Mouse (Mus musculus): ENCODE data around the gene E030018B13Rik. TPM values are rescaled to one million over a fixed set of nuclear protein-coding genes. Genes with fewer than 3 reads are reported as not detected.

Gene E030018B13Rik
- polyA plus RNA-seq, 1 experiment from 2014 or later: 0.39 TPM

GRCm38 (mm10) chr7:63947514-63948487 lies 31.1 kb downstream of the E030018B13Rik start:
- H3K4me2 ChIP-seq (replicated peaks): no peak overlapping the region
- H3K4me1 ChIP-seq: peaks cover 22% of the 10 kb centered on the region
- no peak overlapping the region for H3K4me3 ChIP-seq
- H3K36me3 ChIP-seq: no peaks in the 10 kb centered on the region
- no peak overlapping the region for H3K9ac ChIP-seq (replicated peaks)
- H3K9me3 ChIP-seq: no peaks in the 10 kb centered on the region
- H3K27me3 ChIP-seq: no peaks in the 10 kb centered on the region
- no peak for ATAC-seq (replicated peaks)
- no peak overlapping the region for H3K27ac ChIP-seq (replicated peaks)
- 59% methylated on average over 11 of the region's 11 CpGs for WGBS

GRCm38 (mm10) chr7:63949176-63949575 lies 32.5 kb downstream of the E030018B13Rik start:
- WGBS: 86% methylated on average over 3 of the region's 3 CpGs
- Histone ChIP-seq H3K4me1 (peaks cover 22% of the 10 kb centered on the region), H3K4me3 (no peak overlapping the region), H3K27ac (replicated peaks) (no peak overlapping the region), H3K27me3 (no peaks in the 10 kb centered on the region), H3K9me3 (no peaks in the 10 kb centered on the region), H3K9ac (replicated peaks) (no peak overlapping the region), H3K4me2 (replicated peaks) (no peak overlapping the region), H3K36me3 (no peaks in the 10 kb centered on the region)
- ATAC-seq (replicated peaks): no peak

GRCm38 (mm10) chr7:63950931-63951607 lies 34.4 kb downstream of the E030018B13Rik start:
- peak; percentile 90 for ATAC-seq (replicated peaks)
- peak overlapping the region; percentile 70 for H3K27ac ChIP-seq (replicated peaks)
- peaks cover 24% of the 10 kb centered on the region for H3K4me1 ChIP-seq
- 54% methylated on average over 10 of the region's 10 CpGs for WGBS
- no peak overlapping the region for H3K4me2 ChIP-seq (replicated peaks)
- H3K9ac ChIP-seq (replicated peaks): no peak overlapping the region
- H3K4me3 ChIP-seq: no peak overlapping the region
- no peaks in the 10 kb centered on the region for H3K9me3 ChIP-seq
- no peaks in the 10 kb centered on the region for H3K27me3 ChIP-seq
- no peaks in the 10 kb centered on the region for H3K36me3 ChIP-seq

- Histone ChIP-seq H3K4me3 (no peak overlapping the region), H3K27ac (replicated peaks) (0 out of 2 replicates have a peak overlapping the region, but pooled peaks have one; percentile 25), H3K9ac (replicated peaks) (no peak overlapping the region), H3K27me3 (no peaks in the 10 kb centered on the region), H3K36me3 (no peaks in the 10 kb centered on the region), H3K4me2 (replicated peaks) (no peak overlapping the region), H3K9me3 (no peaks in the 10 kb centered on the region), H3K4me1 (peaks cover 36% of the 10 kb centered on the region)
- WGBS: 31% methylated on average over 7 of the region's 7 CpGs
- ATAC-seq (replicated peaks): no peak
Observed at GRCm38 (mm10) chr7:63952077-63952898, 35.6 kb downstream of the E030018B13Rik start.

- WGBS: 94% methylated on average over 2 of the region's 2 CpGs
- H3K27ac ChIP-seq (replicated peaks): peak overlapping the region; percentile 91; the same call in 1 of the 2 replicates
- peaks cover 55% of the 10 kb centered on the region for H3K4me1 ChIP-seq
- no peaks in the 10 kb centered on the region for H3K9me3 ChIP-seq
- ATAC-seq (replicated peaks): no peak
- H3K9ac ChIP-seq (replicated peaks): no peak overlapping the region
- H3K4me3 ChIP-seq: no peak overlapping the region
- H3K4me2 ChIP-seq (replicated peaks): no peak overlapping the region
- H3K27me3 ChIP-seq: no peaks in the 10 kb centered on the region
- no peaks in the 10 kb centered on the region for H3K36me3 ChIP-seq
Observed at GRCm38 (mm10) chr7:63955440-63955839, 38.8 kb downstream of the E030018B13Rik start.

GRCm38 (mm10) chr7:63956138-63956823 lies 39.6 kb downstream of the E030018B13Rik start:
- peak overlapping the region; percentile 91 for H3K27ac ChIP-seq (replicated peaks)
- H3K36me3 ChIP-seq: no peaks in the 10 kb centered on the region
- H3K4me1 ChIP-seq: peaks cover 48% of the 10 kb centered on the region
- WGBS: 61% methylated on average over 14 of the region's 14 CpGs
- no peak overlapping the region for H3K4me2 ChIP-seq (replicated peaks)
- no peak for ATAC-seq (replicated peaks)
- H3K9me3 ChIP-seq: no peaks in the 10 kb centered on the region
- H3K27me3 ChIP-seq: no peaks in the 10 kb centered on the region
- no peak overlapping the region for H3K9ac ChIP-seq (replicated peaks)
- H3K4me3 ChIP-seq: no peak overlapping the region

GRCm38 (mm10) chr7:63956981-63957713 lies 40.5 kb downstream of the E030018B13Rik start:
- 3% methylated on average over 16 of the region's 16 CpGs for WGBS
- Histone ChIP-seq H3K4me2 (replicated peaks) (peak overlapping the region; percentile 6; the same call in 1 of the 2 replicates), H3K9ac (replicated peaks) (no peak overlapping the region)

GRCm38 (mm10) chr7:63957872-63958640 lies 41.4 kb downstream of the E030018B13Rik start:
- Histone ChIP-seq H3K4me2 (replicated peaks) (0 out of 2 replicates have a peak overlapping the region, but pooled peaks have one; percentile 6), H3K9ac (replicated peaks) (no peak overlapping the region), H3K27me3 (no peaks in the 10 kb centered on the region), H3K9me3 (no peaks in the 10 kb centered on the region), H3K4me3 (no peak overlapping the region), H3K27ac (replicated peaks) (peak overlapping the region; percentile 91), H3K4me1 (peaks cover 33% of the 10 kb centered on the region), H3K36me3 (no peaks in the 10 kb centered on the region)
- peak; percentile 75 for ATAC-seq (replicated peaks)
- WGBS: 33% methylated on average over 12 of the region's 12 CpGs

More at GRCm38 (mm10) chr7:63956981-63957713, 40.5 kb downstream of the E030018B13Rik start:
- peaks cover 40% of the 10 kb centered on the region for H3K4me1 ChIP-seq
- H3K27me3 ChIP-seq: no peaks in the 10 kb centered on the region
- H3K4me3 ChIP-seq: no peak overlapping the region
- ATAC-seq (replicated peaks): peak; percentile 83
- peak overlapping the region; percentile 91 for H3K27ac ChIP-seq (replicated peaks)
- no peaks in the 10 kb centered on the region for H3K36me3 ChIP-seq
- H3K9me3 ChIP-seq: no peaks in the 10 kb centered on the region

GRCm38 (mm10) chr7:63963632-63964031 lies 47.0 kb downstream of the E030018B13Rik start:
- Histone ChIP-seq H3K4me3 (no peak overlapping the region), H3K9me3 (no peaks in the 10 kb centered on the region), H3K27me3 (no peaks in the 10 kb centered on the region), H3K4me2 (replicated peaks) (no peak overlapping the region), H3K27ac (replicated peaks) (no peak overlapping the region), H3K4me1 (peaks cover 17% of the 10 kb centered on the region), H3K36me3 (no peaks in the 10 kb centered on the region), H3K9ac (replicated peaks) (no peak overlapping the region)
- 75% methylated on average over 5 of the region's 5 CpGs for WGBS
- ATAC-seq (replicated peaks): no peak

- ATAC-seq (replicated peaks): no peak
- Histone ChIP-seq H3K27ac (replicated peaks) (no peak overlapping the region), H3K9ac (replicated peaks) (no peak overlapping the region), H3K9me3 (no peaks in the 10 kb centered on the region), H3K4me1 (peaks cover 12% of the 10 kb centered on the region), H3K27me3 (no peaks in the 10 kb centered on the region), H3K4me3 (no peak overlapping the region), H3K4me2 (replicated peaks) (no peak overlapping the region), H3K36me3 (no peaks in the 10 kb centered on the region)
- 73% methylated on average over 6 of the region's 6 CpGs for WGBS
Observed at GRCm38 (mm10) chr7:63964121-63964520, 47.5 kb downstream of the E030018B13Rik start.
